Mouse (Mus musculus) hindbrain, postnatal 0 days (tissue): ENCODE results near the gene Gcnt7. TPM values are rescaled to one million over a fixed set of nuclear protein-coding genes. Genes with fewer than 3 reads are reported as not detected.

Experiments
- ATAC-seq: fragments of 200-750 bp; cut with Nextera tagmentation; 2 replicates; pipeline ENCODE4 v1.8.0; 2017; ENCODE audit warnings: mild to moderate bottlenecking, moderate TSS enrichment, moderate library complexity
- DNase-seq: peaks from one replicate; pipeline ENCODE4 v3.0.0-alpha.2; 2015; ENCODE audit warnings: low spot score
- H3K27ac ChIP-seq: fragments of 300-500 bp; sonication (generic); 2 replicates; pipeline ENCODE4 v1.5.1; 2014; ENCODE audit warnings: mild to moderate bottlenecking
- H3K27me3 ChIP-seq: fragments of 300-500 bp; sonication (generic); 2 replicates; pipeline ENCODE4 v1.6.1; 2014; ENCODE audit warnings: low read length, mixed read lengths; ENCODE audit not compliant: insufficient read depth
- H3K36me3 ChIP-seq: fragments of 300-500 bp; sonication (generic); 2 replicates; pipeline ENCODE4 v1.6.1; 2014; ENCODE audit warnings: low read length, mixed read lengths; ENCODE audit not compliant: insufficient read depth
- H3K4me1 ChIP-seq: fragments of 300-500 bp; sonication (generic); 2 replicates; pipeline ENCODE4 v1.6.1; 2014; ENCODE audit warnings: antibody characterized with exemption, low read length, mixed read lengths; ENCODE audit not compliant: insufficient read depth
- H3K4me2 ChIP-seq: fragments of 300-500 bp; sonication (generic); 2 replicates; pipeline ENCODE4 v1.6.1; 2014; ENCODE audit warnings: low read depth, mild to moderate bottlenecking, low read length, moderate library complexity, mixed read lengths
- H3K4me3 ChIP-seq: fragments of 300-500 bp; sonication (generic); 2 replicates; pipeline ENCODE4 v1.5.1; 2014; ENCODE audit warnings: low read length
- H3K9ac ChIP-seq: fragments of 300-500 bp; sonication (generic); replicated peaks from 2 replicates; pipeline ENCODE4 v1.6.1; 2014; ENCODE audit warnings: mild to moderate bottlenecking, low read length, moderate library complexity, mixed read lengths
- H3K9me3 ChIP-seq: fragments of 300-500 bp; sonication (generic); 2 replicates; pipeline ENCODE4 v1.6.1; 2016; ENCODE audit warnings: low read length, mixed read lengths
- CTCF ChIP-seq: IDR thresholded peaks from 2 replicates; pipeline ENCODE4 v1.5.1; 2016; ENCODE audit warnings: antibody characterized with exemption, control low read depth, low read depth
- WGBS: fragments of 180-500 bp; shearing (Covaris S2); extraction: QIAGEN DNeasy Blood & Tissue Kit; methylation state at CpG from one replicate; pipeline ENCODE4 v1.1.7; 2014; 5-methylcytosine and 5-hydroxymethylcytosine counted together
- polyA plus RNA-seq: library from polyadenylated mRNA; unstranded; fragments of >200 nt; fragmentation: Nextera tagmentation; extraction: Ambion mirVana; gene quantifications from 2 replicates; pipeline ENCODE4 v1.2.1, GENCODE M21; 2015
- total RNA-seq: library from RNA; depleted of rRNA; stranded (reverse); fragments of >200 nt; gene quantifications from 2 replicates; pipeline ENCODE4 v1.2.3, GENCODE M21; 2014

The Gcnt7 gene
- total and polyA plus RNA-seq, 2 experiments from 2014 or later = 1.0 TPM; not detected in 1

DNA sequence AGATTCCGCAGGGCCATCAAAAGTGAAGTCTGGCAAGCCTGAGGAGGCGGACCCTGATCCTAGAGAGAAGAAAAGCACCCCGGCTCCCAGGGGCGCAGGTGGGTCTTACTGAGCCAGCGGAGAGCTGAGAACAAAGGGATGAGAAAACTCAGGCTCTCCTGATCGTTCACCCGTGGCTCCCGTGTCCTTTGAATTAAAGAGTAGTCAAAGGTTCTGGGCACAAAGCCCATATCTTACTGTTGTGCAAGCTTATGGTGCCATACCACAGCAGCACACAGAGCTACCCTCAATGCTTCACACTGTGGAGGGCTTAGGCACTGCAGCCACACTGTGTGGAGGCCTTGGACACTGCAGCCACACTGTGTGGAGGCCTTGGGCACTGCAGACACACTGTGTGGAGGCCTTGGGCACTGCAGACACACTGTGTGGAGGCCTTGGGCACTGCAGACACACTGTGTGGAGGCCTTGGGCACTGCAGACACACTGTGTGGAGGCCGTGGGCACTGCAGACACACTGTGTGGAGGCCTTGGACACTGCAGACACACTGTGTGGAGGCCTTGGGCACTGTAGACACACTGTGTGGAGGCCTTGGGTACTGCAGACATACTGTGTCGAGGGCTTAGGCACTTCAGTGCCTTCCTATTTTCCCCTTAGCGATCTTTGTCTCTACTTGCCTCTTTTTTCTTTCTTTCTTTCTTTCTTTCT, 8.2 kb upstream of the Gcnt7 start:
- peaks cover 53% of the 10 kb centered on the region for H3K36me3 ChIP-seq
- no peak for DNase-seq

DNA sequence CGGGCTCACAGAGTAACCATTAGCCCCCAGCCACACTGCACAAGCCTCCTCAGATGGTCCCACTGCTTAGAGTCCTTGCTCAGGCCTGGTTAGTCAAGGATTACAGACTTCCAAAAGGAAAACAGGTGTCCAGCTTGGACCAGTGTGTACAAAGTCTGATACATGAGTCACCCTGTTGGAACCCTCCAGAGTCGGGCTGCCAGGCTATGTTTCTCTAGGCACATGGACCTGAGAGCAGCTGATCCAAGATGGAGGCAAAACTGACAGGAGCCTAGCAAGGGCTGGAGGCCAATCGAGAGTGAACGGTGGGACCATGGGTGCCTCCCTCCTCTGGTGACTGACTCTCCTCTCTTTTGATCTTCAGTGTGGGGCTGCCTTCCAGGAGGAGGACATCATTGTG, 4.4 kb upstream of the Gcnt7 start:
- ATAC-seq = no peak
- 92% methylated on average over 4 of the region's 4 CpGs for WGBS
- Histone ChIP-seq H3K4me3 (no peak overlapping the region), H3K27ac (no peak overlapping the region), H3K36me3 (peaks cover 39% of the 10 kb centered on the region), H3K9ac (no peak overlapping the region), H3K4me2 (no peak overlapping the region), H3K9me3 (no peaks in the 10 kb centered on the region), H3K4me1 (no peaks in the 10 kb centered on the region), H3K27me3 (no peaks in the 10 kb centered on the region)
- TF ChIP-seq CTCF = no peak
- DNase-seq = no peak

More for the DNA sequence above, 8.2 kb upstream of the Gcnt7 start:
- H3K27me3 ChIP-seq = no peaks in the 10 kb centered on the region
- H3K27ac ChIP-seq = no peak overlapping the region
- no peak for ATAC-seq
- TF ChIP-seq CTCF = no peak
- 66% methylated on average over 11 of the region's 11 CpGs for WGBS
- no peaks in the 10 kb centered on the region for H3K4me1 ChIP-seq
- H3K9me3 ChIP-seq = no peaks in the 10 kb centered on the region
- no peak overlapping the region for H3K9ac ChIP-seq
- H3K4me3 ChIP-seq = no peak overlapping the region
- H3K4me2 ChIP-seq = no peak overlapping the region

DNA sequence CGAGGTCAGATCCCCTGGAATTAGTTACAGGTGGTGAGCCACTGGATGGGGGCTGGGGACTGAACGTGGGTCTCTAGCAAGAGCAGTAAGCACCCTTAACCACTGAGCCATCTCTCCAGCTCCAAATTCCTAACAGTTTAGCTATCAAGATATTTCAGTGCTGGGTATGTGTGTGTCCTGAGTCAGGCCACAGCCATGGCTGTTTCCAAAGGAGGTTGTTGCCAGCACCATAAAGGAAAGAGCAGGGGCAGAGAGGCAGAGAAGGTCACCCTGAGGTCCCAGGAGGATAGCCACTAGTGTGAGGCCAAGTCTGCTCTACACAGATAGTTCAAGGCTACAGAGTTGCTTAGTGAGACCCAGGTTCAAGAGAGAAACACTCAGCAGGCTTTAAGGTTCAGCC, 2.3 kb upstream of the Gcnt7 start:
- no peak overlapping the region for H3K27ac ChIP-seq
- H3K4me3 ChIP-seq = no peak overlapping the region
- ATAC-seq = no peak
- DNase-seq = no peak
- TF ChIP-seq CTCF = no peak
- no peak overlapping the region for H3K4me2 ChIP-seq
- H3K9ac ChIP-seq = no peak overlapping the region
- no peaks in the 10 kb centered on the region for H3K27me3 ChIP-seq
- 83% methylated on average over 2 of the region's 2 CpGs for WGBS
- no peaks in the 10 kb centered on the region for H3K9me3 ChIP-seq
- H3K4me1 ChIP-seq = no peaks in the 10 kb centered on the region
- H3K36me3 ChIP-seq = peaks cover 26% of the 10 kb centered on the region

DNA sequence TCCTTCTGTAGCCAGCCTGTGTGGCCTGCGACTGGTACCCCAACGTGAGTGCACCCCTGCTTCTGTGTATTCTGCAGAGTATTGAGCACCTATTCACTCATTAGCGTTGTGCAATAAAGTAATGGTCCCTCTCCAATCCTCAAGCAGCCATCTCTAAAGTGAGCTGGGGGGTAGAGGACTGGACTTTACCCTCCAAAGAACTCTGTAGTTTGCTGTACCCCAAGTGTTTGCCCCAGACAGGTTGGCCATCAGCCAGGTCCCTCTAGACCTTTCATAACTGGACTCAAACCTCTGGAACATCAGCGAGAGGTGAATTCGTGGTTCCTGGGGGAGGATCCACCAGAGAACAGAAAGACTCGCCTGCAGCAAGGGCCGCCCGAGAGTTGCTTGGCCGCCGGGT, 5.9 kb downstream of the Gcnt7 start:
- no peak for TF ChIP-seq CTCF
- H3K9ac ChIP-seq = no peak overlapping the region
- DNase-seq = no peak
- WGBS = 90% methylated on average over 10 of the region's 10 CpGs
- no peaks in the 10 kb centered on the region for H3K9me3 ChIP-seq
- H3K4me3 ChIP-seq = no peak overlapping the region
- H3K36me3 ChIP-seq = peaks cover 39% of the 10 kb centered on the region
- H3K4me2 ChIP-seq = no peak overlapping the region
- no peaks in the 10 kb centered on the region for H3K27me3 ChIP-seq
- no peak overlapping the region for H3K27ac ChIP-seq
- no peak for ATAC-seq
- no peaks in the 10 kb centered on the region for H3K4me1 ChIP-seq

DNA sequence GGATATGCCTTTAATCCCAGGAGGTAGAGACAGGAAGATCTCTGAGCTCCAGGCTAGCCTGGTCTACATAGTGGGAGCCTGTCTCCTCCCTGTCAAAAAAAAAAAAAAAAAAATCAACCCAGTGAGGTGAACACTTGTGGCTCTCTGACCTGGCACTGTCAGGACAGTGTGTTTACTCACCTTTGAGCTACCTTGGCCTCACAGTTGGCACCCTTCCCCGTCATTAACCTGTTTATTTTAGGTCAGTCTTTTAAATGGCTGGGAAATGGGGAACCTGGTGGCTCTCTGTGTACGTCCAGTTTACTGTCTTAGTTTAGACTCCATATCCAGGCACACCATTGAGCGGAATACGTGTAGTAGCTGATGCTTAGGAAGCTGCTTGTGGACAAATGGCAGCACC, 6.4 kb downstream of the Gcnt7 start:
- DNase-seq = no peak
- no peak for ATAC-seq
- H3K9me3 ChIP-seq = no peaks in the 10 kb centered on the region
- peaks cover 43% of the 10 kb centered on the region for H3K36me3 ChIP-seq
- no peak for TF ChIP-seq CTCF
- H3K9ac ChIP-seq = no peak overlapping the region
- H3K4me3 ChIP-seq = no peak overlapping the region
- H3K27ac ChIP-seq = no peak overlapping the region
- no peak overlapping the region for H3K4me2 ChIP-seq
- H3K4me1 ChIP-seq = no peaks in the 10 kb centered on the region
- no peaks in the 10 kb centered on the region for H3K27me3 ChIP-seq
- WGBS = 94% methylated on average over 4 of the region's 4 CpGs

DNA sequence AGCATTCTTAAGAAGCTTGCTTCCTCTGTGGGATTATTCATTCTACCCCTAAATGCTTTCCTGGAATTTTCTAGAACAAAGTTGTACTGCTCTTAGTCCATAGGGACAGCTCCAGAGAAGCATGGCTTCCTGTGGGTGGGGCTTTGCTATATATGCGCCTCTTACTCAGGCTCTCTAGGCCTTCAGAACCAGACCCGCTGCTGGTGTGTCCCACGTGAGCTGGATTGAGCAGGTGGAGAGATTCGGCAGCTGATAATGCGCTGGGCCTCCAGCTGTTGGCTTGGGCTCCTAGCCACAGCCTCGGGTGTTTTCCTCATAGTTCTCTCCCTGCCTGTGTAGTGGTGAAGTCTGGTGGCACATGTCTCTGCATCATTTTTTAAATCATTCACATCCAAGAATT, 7.8 kb downstream of the Gcnt7 start:
- DNase-seq (no peak), ATAC-seq (no peak)
- H3K9me3 ChIP-seq = no peaks in the 10 kb centered on the region
- H3K4me3 ChIP-seq = no peak overlapping the region
- no peak overlapping the region for H3K9ac ChIP-seq
- no peaks in the 10 kb centered on the region for H3K27me3 ChIP-seq
- H3K4me2 ChIP-seq = no peak overlapping the region
- TF ChIP-seq CTCF = no peak
- H3K27ac ChIP-seq = no peak overlapping the region
- H3K4me1 ChIP-seq = no peaks in the 10 kb centered on the region
- 79% methylated on average over 6 of the region's 6 CpGs for WGBS
- H3K36me3 ChIP-seq = peaks cover 57% of the 10 kb centered on the region

DNA sequence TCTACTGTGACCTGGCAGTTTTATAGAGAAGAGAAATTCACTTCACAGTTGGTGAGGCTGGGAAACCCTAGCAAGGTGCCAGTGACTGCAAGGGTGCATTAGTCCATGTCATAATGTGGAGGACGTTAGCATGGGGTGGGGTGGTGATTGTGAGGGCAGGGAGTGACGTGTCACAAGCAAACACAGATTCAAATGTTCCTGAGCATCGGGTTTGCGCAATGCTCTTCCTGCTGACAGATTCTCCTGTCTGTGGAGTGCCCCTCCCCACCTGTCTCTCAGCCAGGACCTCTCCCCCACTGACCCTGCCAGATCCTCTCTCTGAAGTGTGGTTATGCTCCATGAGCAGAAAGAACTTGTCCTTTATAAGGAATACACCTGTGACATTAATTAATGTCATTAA, 10.1 kb downstream of the Gcnt7 start:
- TF ChIP-seq CTCF = no peak
- no peak overlapping the region for H3K9ac ChIP-seq
- no peaks in the 10 kb centered on the region for H3K4me1 ChIP-seq
- 90% methylated on average over 4 of the region's 4 CpGs for WGBS
- no peaks in the 10 kb centered on the region for H3K27me3 ChIP-seq
- ATAC-seq (no peak), DNase-seq (no peak)
- H3K27ac ChIP-seq = no peak overlapping the region
- H3K4me3 ChIP-seq = no peak overlapping the region
- no peak overlapping the region for H3K4me2 ChIP-seq
- no peaks in the 10 kb centered on the region for H3K9me3 ChIP-seq
- peaks cover 60% of the 10 kb centered on the region for H3K36me3 ChIP-seq
